Mouse (Mus musculus) layer of hippocampus, adult 18-20 months (tissue): ENCODE results near the gene Rfx2. TPM values are rescaled to one million over a fixed set of nuclear protein-coding genes. Genes with fewer than 3 reads are reported as not detected.

ENCODE experiments used
- DNase-seq, 2 experiments: peaks; one replicate each; pipeline ENCODE4 v3.0.0; 2022; ENCODE audit warnings: low spot score in 2 of 2
- total RNA-seq, 2 experiments: library from RNA; stranded (reverse); gene quantifications; 2 replicates each; pipeline ENCODE4 v1.2.3; 2021

Gene Rfx2
- total RNA-seq, 2 experiments from 2014 or later = 4.8 to 5.7 TPM

DNA sequence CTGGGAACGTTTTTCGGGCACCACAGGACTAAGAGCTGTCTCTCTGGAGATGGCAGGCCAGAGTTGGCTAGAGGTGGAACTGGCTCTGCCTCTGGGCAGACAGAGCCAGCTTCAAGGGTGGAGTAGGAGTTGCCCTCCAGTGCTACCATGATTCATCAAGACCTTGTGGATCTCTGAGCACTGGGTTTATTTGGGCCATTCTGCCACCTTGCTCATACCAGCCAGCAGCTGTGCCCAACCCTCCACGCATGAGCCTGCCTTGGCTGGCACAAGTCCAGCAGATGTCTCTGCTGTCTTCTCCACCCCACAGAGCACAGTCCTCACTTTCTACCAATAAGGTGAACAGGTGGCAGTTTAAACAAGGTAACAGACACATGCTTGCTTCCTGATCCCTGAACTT is 41.9 kb downstream of the Rfx2 start:
- DNase-seq = no peak

DNA sequence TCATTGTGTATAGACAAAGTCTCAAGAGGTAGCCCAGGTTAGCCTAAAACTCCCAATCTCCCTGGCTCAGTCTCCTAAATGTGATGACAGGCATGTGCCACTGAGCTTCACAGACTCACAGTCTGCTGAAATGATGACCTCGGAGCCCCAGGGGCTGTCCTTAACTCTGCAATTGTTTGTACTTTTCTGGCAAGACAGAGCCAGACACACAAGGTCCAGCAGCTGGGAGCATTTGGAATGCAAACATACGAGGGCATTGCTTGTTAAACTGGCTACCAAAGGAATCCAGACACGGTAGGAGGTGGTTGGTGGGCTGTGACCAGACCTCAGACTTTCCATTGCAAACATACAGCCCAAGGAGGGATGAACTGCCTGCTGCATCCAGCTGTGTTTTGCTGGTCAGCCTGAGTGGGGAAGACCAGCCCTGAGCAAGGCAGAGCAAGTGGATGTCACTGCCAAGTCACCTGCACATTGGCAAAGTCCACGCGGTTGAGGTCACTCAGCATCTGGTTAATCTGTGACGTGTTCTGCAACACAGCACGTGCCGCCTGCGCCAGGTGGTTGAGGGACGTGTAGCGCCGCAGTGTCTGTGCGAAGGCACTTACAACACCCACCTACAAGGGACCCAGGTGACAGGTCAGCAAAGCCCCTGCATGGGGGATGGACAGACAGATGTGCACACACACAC is 50.4 kb downstream of the Rfx2 start:
- DNase-seq = no peak

DNA sequence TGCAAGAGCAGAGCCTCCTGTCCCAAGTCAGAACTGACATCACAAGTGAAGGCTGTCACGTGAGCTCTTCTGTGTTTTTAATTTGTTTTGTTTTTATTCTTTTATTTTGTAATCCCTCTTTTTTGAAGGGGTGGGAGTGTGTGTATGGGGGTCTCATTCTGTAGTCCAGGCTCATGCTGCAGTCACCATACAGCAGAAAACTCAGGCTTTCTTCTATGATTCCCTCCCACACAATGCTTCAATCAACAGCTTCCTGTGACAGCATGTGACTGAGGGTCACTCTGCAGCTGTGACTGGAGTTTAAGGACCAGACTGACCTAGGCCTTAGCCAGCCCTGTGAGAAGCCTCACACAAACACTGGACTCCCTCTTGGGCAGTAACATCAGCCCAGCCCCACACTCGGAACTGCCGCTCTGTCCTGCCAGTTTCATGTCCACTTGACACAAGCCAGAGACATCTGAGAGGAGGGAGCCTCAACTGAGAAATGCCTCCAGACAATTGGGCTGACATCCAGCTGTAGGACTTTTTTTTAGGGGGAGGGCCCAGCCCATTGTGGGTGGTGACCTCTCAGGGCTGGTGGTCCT is 51.9 kb downstream of the Rfx2 start:
- DNase-seq = no peak

DNA sequence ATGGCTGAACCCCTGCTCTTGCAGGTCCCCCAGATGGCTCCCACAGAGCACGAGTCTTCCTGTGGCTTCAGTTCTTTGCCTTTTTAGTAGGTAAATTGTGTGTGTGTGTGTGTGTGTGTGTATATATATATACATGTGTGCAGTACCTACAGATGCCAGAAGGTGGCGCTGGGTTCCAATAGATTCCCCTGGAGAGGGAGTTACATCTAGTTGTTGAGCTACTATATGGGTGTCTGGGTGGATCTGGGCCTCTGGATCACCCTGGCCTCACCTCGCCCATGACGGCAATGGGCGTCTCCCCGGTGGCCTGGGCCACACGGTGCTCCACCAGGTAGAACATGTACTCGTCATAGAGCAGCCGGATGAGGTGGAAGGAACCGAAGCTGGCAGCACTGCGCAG is 53.2 kb downstream of the Rfx2 start:
- no peak for DNase-seq

DNA sequence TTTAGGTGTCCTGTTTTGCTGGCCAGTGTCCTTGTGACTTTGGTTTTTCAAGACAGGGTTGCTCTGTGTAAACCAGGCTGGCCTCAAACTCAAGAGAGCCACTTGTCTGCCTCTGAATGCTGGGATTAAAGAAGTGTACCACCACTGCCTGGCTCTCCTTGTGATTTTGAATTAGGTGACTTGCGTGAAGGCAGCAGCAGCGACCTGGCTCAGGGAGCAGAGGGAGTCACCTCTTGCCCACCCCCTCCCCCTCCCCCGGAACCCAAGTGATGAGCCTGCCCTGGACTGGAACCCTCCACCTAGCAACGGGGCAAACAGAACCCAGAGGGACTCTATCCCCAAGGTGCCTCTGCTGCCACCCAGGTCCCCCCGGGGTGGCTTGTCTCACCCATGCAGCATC is 60.9 kb downstream of the Rfx2 start, which contains the start of gene Prr22:
Prr22 (plus strand) TSS at position 301 of the 400 bp plus-strand sequence.
- DNase-seq = no peak

DNA sequence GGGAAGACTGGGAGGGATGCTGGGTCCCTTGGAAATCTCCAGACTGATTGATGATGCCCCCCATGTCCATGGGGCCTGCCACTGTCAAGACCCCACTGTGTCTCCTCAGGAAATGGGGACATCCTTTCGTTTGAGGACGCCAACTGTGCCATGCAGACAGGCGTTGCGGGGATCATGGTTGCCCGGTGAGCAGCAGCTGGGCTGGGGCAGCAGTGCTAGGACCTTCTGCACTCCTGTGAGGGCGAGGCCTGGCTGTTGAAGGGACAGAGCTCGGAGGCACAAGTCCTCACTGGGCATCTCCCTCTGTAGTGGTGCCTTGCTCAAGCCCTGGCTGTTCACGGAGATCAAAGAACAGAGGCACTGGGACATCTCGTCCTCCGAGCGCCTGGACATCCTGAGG is 61.9 kb downstream of the Rfx2 start:
- no peak for DNase-seq

DNA sequence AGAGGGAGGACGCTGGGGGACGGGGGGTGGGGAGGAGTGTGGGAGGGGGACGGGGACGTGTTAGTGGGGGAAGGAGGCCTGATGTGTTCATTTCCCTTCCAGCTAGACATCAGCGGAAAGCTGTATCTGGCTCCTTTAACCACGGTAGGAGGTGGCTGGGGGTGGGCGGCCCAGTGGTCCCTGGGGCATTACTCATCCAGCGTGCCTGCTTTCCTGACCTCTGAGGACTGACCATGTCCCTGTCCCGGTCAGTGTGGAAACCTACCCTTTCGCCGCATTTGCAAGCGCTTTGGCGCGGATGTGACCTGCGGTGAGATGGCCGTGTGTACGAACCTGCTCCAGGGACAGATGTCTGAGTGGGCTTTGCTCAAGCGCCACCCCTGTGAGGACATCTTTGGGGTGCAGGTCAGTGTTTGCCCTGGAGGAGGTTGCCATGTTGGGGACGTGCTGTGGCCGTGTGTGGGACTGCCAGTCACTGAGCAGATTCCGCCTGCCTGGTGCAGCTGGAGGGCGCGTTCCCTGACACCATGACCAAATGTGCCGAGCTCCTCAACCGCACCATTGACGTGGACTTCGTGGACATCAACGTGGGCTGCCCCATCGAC is 63.2 kb downstream of the Rfx2 start:
- no peak for DNase-seq

DNA sequence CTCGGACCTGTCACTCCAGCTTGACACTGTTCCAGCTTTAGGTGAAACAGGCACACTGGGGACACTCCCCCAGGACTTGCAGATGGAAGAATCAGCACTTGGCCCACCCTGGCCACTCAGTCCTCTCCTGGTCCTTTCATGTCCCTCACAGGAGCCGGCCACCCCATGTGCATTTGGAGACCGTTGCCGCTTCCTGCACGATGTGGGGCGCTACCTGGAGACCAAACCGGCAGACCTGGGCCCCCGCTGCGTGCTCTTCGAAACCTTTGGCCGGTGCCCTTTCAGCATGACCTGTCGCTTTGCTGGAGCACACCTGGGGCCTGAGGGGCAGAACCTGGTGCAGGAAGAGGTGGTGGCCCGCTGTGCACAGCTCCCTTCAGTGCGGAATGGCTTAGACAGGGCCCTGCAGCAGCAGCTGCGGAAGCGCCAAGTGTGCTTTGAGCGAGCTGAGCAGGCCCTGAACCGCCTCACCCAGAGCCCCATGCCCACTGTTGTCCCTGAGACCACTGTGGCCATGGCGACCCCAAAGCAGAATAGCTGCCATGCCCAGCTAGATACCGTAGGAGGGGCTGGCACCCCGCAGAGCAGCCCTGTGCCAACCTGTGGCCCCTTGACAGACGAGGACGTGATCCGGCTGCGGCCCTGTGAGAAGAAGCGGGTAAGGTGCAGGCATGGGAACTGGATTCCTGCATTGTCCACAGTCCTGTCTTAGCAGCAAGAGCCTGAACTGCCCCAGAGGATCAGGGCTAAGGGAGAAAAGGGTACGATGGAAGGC is 64.0 kb downstream of the Rfx2 start:
- no peak for DNase-seq

DNA sequence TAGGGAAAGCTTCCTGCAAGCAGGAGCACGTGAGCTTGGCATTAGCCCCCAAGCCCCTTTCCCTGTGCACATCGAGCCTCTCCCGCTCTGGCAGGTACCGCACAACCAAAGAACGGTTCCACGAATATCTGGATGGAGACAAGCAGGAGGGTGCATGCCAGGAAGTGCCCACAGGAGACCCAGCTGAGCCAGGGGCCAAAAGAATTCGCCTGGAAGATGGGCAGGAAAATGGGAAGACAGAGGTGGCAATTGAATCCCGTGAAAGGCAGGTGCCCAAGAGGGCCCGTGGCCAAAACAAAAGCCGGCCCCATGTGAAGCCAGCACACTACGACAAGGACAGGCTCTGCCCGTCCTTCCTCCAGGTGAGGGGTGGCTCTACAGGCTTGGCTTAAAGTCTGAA is 65.4 kb downstream of the Rfx2 start:
- DNase-seq = no peak

DNA sequence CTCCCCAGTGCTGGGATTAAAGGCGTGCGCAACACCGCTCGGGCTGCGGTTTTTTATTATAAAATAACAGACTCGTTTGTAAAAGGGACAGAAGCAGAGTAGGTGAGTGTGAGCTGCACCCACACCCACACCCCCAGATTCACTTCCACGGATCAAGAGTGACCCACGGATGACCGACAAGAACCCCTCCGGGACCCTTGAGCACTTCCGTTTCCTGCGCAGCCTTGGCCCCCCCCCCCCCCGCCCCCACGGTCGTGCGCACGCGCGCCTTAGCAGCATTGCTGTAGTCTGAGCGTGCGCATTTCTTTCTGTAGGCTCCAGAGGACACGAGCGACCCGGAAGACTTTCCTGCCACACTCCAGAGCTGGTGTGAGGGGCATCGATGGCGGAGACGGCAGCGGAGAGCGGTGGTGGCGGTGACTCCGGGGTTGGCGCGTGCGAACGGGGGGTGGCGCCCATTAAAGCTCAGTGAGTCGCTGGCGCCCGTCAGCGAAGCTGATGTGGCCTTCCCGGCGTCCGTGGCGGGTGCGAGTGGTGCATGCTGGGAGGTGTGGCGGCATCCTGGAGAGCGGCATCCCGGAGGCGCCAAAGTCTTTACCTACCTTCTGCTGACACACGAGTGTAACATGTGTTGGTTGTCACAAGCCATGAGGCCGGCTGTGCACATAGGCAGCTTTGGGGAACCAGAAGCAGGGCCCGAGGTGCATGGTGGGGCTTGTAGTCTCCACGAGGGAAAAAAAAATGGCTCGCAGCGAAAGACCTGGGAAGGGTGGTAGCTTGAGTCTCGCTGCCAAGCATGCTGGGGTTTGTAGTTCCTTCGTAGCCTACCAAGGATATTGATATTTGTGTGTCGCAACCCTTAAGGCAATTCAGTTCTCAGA is 66.1 kb downstream of the Rfx2 start, which contains the start of gene Dus3l:
Dus3l (plus strand) TSS at position 284 of the 881 bp plus-strand sequence.
- DNase-seq = peak; percentile 89 to 91

DNA sequence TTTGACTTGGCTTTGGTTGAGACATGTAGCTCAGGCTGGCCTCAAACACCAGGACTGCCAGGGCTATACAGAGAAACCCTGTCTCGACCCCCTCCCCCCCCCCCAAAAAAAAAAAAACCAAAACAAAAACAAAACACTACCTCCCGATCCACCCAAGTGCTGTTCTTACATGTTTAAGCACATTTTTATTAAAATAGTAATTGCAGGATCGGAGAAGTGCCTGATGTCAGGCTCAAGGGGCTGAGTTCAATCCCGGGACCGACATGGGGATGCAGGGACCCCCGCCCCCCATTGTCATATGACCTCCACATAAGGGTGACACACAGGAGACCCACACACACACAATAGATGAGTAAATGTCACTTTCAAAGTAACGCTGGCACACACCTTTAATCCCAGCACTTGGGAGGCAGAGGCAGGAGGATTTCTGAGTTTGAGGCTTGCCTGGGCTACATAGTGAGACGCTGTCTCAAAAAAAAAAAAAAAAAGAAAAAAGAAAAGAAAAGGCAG is 67.0 kb downstream of the Rfx2 start:
- no peak for DNase-seq

DNA sequence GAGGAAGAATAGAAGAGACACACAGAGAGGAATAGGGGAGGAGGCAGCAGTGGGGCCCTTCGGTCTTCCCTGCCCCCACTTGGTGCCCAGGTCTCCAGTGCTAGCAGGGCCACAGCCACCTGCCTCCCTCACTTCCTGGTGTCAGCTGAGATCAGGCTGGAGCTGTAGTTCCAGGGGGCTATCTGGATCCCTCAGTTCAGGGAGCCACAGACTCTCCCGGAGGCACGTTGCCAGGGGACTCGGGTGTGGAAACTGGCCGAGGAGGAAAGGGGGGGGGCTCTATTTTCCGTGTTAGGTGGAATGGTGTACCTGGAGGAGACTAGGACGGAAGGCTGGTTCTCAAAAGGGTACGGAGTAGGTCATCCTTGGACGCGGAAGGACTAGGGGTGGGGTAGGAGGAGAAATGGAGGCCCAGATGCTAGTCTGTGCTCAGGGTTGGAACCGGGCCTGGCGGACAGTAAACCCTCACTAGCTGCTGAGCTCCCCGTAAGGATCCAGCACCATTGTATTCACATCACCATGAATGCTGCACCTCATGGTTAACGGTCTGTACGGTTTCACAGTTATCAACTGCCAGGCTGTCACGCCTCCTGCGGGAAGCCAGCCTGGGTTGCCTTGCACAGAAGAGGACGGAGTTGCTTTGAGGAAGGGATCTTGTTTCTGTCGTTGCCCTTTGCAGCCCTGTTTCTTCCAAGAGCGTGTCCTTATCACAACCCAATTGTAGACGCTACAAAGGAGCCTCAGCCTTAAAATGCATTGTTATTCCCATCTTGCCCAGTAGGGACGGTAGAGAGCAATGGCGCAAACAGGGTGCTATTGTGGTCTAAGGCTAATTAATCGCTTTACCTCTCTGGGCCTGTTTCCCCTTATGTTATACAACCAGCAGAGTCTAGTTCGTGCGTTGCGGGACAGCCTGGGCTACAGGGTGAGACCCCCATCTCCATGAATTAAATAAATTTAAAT is 67.8 kb downstream of the Rfx2 start:
- DNase-seq = peak in 1 of 2 experiments; percentile 77

DNA sequence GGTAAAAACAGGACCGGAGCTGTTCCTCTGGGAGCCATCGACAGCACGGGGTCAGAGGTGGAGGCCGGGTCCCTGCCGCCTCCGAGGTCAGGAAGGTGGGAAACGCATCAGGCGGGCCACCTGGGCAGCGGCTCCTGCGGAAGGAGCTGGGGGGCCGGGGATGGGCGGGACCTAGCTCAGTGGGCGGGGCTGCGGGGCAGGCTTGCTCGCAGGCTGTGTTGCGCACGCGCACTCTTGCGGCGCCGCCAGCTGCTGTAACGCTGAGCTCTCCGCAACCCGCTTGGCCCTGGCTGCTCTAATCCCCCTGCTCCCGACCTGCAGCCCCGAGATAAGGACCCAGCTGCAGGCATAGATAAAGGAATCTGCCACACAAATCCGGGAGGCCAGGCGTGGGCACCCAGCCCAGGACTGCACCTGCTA is 68.8 kb downstream of the Rfx2 start:
- peak; percentile 79 to 88 for DNase-seq

DNA sequence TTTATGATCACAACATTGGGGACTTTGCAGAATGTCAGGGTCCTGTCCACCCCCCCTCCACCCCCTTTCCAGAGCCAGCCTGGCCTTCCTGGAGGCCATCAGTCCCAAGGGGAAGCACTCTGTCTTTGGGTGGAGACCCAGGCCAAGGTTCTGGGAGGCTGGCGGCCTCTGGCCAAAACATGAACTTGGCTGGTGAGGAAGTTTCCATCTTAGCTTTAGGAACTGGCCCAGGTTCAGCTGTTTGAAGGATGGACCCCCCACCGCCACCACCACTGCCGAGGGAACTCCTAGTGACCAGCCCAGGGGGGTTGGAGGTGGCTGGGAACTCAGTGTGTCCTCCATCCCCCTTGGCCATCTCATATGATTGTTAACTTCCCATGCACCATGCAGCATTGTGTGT is 69.7 kb downstream of the Rfx2 start:
- DNase-seq = no peak

DNA sequence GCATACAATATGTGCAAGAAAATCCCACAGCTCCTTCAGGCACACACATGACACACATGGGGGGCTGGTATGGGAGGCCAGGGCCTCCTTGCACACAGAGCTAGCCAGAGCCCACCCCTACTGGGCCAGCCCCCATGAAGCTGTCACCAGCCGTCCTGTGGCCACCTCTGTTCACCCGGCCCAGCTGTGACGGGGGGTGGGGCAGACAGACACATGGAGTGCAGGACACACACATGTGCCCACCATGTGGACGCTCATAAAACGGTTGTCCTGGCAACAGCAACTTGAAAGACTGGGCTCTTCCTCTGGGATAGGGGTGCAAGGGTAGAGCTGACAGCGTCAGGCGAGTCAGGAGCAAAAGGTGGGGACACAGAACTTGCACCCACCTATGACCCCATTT is 71.6 kb downstream of the Rfx2 start:
- DNase-seq = no peak

DNA sequence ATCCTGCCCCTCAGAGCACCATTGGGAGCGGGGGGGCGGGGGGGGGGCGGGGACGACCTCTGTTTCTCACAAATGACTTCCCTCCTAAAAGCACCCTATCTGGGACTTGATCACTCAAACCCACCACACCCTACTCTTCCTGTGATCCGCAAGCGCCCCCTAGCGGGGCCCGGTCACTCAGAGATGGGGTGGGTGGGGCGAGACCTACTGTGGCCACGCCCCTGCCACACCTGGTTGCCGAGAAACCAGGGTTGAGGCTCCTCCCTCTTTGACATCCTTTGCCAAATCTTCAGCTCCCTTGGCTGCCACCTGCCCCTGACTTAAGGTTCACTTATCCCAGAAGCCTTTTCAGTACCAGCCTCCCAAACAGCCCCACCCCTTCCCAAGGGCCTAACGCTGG is 72.7 kb downstream of the Rfx2 start:
- DNase-seq = peak in 1 of 2 experiments; percentile 67

DNA sequence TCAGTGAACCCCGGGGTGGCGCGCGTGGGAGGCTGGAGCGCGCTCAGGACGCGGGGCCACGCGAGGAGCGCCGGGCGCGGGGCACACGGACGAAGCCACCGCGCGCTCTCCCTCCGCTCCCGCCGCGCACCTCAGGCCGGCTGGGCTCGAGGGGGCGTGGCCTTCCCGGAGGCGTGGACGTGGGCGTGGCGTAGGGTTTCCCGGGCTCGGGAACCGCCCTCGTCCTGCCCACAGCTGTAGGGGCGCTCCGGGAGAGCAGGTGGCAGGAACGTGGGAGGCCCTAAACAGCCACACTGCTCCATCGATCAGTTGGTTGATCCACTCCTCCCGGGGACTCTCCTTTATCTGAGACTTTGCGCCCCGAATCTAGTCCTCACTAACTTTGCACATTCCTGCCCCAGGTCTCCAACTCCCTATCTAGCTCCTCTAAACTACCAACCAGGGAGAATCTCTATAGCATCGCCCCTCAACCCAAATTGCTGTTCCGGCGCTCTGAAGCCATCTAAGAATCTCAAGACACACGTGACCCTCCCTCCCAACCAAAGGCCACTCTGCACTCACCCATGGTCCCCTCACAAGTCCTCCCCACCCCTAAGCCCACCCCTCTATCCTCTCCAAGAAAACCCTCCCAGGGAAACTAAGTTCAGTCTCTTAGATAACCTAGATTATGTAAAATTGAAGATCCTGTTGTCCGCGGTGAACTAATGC is 73.2 kb downstream of the Rfx2 start, which contains the start of gene Nrtn:
Nrtn (minus strand) TSS at position 115 of the 708 bp plus-strand sequence.
- peak in 1 of 2 experiments; percentile 61 for DNase-seq

DNA sequence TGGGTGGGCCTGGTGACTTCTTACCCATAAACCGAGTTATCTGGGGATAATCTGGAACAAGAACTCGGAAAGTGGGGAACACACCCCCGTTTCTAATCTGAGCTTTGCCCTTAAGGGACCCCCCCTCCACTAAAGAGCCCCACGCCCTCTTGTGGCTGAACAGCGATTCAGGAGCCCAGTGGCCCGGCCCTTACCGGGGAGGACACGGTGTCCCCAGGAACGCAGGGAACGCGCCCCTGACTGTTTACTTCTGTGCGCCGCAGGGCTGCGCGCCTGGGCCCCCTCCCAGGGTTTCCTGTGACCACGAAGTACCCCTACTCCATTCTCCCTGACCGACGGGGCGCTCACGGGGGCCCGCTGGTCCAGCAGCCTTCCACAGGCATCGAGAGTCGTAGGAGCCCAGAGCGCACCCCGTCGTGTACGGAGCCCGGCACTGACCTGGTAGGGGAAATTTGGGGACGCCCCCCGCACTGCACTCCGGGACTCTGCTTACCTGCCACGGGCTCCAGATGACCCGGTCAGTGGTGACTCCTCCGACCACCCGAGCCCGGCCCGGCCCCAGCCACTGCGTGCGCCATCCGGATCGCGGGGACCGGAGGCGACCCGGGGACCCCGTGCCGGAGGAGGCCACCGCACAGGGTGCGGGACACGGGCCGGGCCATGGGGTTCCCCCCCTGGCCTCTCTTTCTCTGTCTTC is 74.0 kb downstream of the Rfx2 start:
- DNase-seq = no peak
